Mouse (Mus musculus) layer of hippocampus, adult 18-20 months (tissue): ENCODE data around the gene Gm7102. TPM values are rescaled to one million over a fixed set of nuclear protein-coding genes. Genes with fewer than 3 reads are reported as not detected.
"Not testable (repeated sequence)": the region's sequence is repeated elsewhere in the genome, so short reads cannot be mapped to it uniquely, and the experiment has no call there.

Experiments
- DNase-seq, 2 experiments: peaks; one replicate each; pipeline ENCODE4 v3.0.0; 2022; ENCODE audit warnings: low spot score in 2 of 2
- long read RNA-seq: library from polyadenylated mRNA; stranded (forward); transcript quantifications from one replicate; pipeline ENCODE4 v2.0.0, GENCODE M21; 2021
- total RNA-seq, 2 experiments: library from RNA; stranded (reverse); gene quantifications; 2 replicates each; pipeline ENCODE4 v1.2.3; 2021

Gm7102 gene
- total RNA-seq: under 1 TPM in 1 of 2 experiments, not detected in 1; 0.30 TPM
- long read RNA-seq: 0 reads

- DNase-seq: no peak
Measured at GRCm38 (mm10) chr19:61175756-61176324, at the start of gene Gm7102. Gene Gm7102, minus strand, starts transcription at chr19:61176309.

- peak in 1 of 2 experiments; percentile 25 for DNase-seq
Measured at GRCm38 (mm10) chr19:61224678-61225525, 48.8 kb upstream of the Gm7102 start.

DNA sequence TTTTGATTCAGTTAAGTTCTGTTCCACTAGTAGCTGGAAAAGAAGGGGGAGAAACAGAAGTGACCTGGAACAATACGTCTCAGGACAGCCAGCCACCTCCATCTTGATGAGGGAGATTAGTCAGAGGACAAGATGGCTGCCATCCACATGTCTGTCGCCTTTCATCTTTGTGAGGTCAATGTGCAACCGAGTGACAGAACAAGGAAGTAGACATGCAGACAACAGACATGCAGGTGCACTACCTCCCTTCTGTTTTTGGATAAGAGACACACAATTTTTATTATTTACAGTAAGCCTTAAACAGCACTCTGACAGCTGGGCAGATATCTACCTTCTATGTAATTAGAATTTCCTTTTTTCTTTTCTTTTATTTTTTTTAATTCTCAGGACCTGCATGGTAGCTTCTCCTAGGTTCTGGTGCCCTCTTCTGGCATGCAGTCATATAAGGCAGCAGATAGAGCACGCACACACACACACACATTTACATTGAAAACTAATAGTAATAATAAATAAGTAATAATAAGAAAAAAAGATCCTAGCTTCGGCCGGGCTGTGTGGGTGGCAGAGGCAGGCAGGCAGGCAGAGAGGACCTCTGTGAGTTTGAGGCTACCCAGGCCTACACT lies 47.7 kb upstream of the Gm7102 start:
- DNase-seq: no peak

GRCm38 (mm10) chr19:61207506-61207905 lies 31.4 kb upstream of the Gm7102 start:
- not testable (repeated sequence) for DNase-seq

- DNase-seq: no peak
Measured at GRCm38 (mm10) chr19:61199836-61200235, 23.7 kb upstream of the Gm7102 start.

- DNase-seq: peak; percentile 78 to 93
Measured at GRCm38 (mm10) chr19:61199316-61199715, 23.2 kb upstream of the Gm7102 start.

GRCm38 (mm10) chr19:61183590-61183989 lies 7.5 kb upstream of the Gm7102 start, which contains the start of gene Gm6020:
Gene Gm6020, plus strand, starts transcription at chr19:61183890.
- DNase-seq: not testable (repeated sequence)

GRCm38 (mm10) chr19:61151701-61152420 lies 24.2 kb downstream of the Gm7102 start:
- no peak for DNase-seq

DNA sequence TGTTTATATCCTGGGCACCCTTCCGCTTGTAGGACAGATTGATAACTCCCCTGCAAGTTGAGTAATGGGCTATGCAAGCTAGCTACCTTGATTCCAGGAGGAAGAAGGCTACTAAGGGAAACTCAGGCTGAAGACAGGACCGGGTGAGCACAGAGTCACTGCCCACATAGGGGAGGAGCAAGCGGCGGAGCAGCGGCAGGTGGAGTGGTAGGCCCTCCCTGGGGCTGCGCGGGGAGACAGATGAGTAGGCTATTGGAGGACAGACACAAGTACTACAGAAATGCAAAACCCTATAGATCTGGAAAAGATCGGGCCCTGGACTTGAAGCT lies 24.8 kb downstream of the Gm7102 start:
- no peak for DNase-seq

- no peak for DNase-seq
Measured at GRCm38 (mm10) chr19:61141299-61141698, 34.8 kb downstream of the Gm7102 start.

DNA sequence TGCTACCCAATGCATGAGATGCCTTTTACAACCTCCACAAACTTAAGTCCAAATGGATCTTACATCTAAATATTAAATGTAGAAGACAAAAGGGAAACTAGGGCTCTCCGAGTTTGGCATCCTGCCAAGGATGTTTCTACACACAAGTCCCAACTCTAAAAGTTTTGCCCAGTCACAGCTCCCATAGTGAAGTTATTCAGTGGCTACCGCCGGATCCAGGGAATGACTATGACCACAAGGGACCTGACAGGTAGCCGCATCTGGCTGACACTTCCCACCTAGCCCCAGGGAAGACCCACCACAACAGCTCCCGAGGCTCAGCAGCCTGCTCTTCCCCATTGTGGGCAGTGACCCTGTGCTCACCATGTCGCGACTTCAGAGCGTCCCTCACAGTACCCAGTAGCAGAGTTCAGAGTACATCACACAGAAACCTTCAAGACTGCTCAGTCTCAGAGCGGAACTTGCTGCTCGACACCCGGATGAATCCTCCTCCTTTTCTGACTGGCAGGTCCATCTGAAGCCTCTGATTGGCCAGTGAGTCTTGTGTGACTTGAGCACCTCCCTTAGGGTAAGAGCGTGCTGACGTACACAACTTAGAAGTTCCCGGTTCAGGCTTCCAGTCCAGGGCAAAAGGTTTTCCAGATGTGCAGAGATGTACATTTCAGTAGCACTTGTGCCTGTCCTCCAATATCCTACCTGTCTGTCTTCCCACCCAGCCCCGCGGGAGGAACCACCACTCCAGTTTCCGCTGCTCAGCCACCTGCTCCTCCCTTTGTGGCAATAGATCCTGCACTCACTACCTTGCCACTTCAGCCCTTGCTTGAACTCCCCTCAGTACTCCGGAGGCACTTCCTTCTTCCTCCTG lies 35.5 kb downstream of the Gm7102 start, which contains the start of gene Zfp950:
Zfp950 (minus strand) TSS at position 499 of the 865 bp plus-strand sequence.
- peak; percentile 83 to 89 for DNase-seq

DNA sequence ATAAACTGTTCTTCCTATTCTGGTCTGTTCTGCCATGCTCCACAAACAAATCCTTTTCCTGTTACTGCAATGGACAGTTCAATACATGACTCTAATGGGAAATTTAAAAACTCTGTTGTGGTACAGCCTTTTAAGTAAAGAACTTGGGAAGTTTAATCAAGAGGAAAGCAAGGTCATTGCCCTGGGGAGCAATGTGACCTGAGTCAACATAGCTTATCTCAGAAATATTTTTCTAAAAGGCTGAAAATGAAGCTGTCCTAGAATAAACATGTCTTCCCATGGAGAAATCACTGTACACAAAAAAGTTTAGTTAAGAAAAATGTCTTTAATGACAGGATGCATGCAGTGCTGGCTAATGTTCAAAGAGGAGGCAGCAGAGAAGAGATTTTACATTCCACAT lies 37.5 kb downstream of the Gm7102 start:
- DNase-seq: no peak

- DNase-seq: no peak
Measured at GRCm38 (mm10) chr19:61131096-61131495, 45.0 kb downstream of the Gm7102 start.

Other genes starting within 250 kb of the Gm7102 start
- gene Zfp950, start 35.5 kb downstream of the Gm7102 start, total RNA-seq: 10 to 100 TPM; 44.6 to 52.0 TPM
- gene Gm6020, start 7.6 kb upstream of the Gm7102 start, total RNA-seq: not detected
- gene Csf2ra, start 52.1 kb upstream of the Gm7102 start, total RNA-seq: 10 to 100 TPM; 22.7 to 30.0 TPM
- not detected for gene Gm21060, start 120.8 kb upstream of the Gm7102 start, total RNA-seq